15 mouse cellular contexts compared by ENCODE assay signal in genomic region chr17:51986212-51986611, GRCm38 (mm10).
DNase-seq lines count a peak whose midpoint lies in the region; ATAC-seq and TF ChIP-seq lines count a peak whose summit lies in the region.
"Had no signal": no experiment of that assay in that cellular context is flagged by ENCODE, and none has a peak within 500 bp of the region (broad histone marks: within the 10 kb centered on the region; RNA-seq: fewer than 3 reads in every experiment).

No protein-coding gene starts in this region.

- no peak overlapping the region for H3K4me3 ChIP-seq in midbrain, embryonic 14.5 days (replicated peaks; ENCODE audit: low read depth, low read length)
- no peak overlapping the region for H3K4me3 ChIP-seq in midbrain, embryonic 10.5 days
- H3K4me3 ChIP-seq in limb, embryonic 14.5 days (replicated peaks; ENCODE audit: low read length): no peak overlapping the region
- H3K4me3 ChIP-seq: liver, embryonic 15.5 days; neural tube, embryonic 15.5 days had no signal

- peak; percentile 79 for ATAC-seq in frontal cortex, adult (ENCODE audit: low TSS enrichment)
- ATAC-seq in midbrain, embryonic 14.5 days (ENCODE audit: low FRiP score, low TSS enrichment): no peak
- no peak for ATAC-seq in limb, embryonic 14.5 days (ENCODE audit: low FRiP score, low read depth)
- no peak for ATAC-seq in granulocyte monocyte progenitor cell, adult 5-6 weeks (replicated peaks; ENCODE audit: poor library complexity, severe bottlenecking)

- no peak overlapping the region for H3K4me2 ChIP-seq in midbrain, embryonic 14.5 days (ENCODE audit: low read length)
- H3K4me2 ChIP-seq in limb, embryonic 14.5 days (replicated peaks; ENCODE audit: low read depth, low read length, severe bottlenecking): peak overlapping the region; percentile 10; the same call in 1 of the 2 replicates
- H3K4me2 ChIP-seq: heart, embryonic 11.5 days; liver, embryonic 15.5 days; neural tube, embryonic 15.5 days had no signal

- no peaks in the 10 kb centered on the region for H3K9me3 ChIP-seq in midbrain, embryonic 14.5 days (ENCODE audit: control insufficient read depth, low read length)
- no peaks in the 10 kb centered on the region for H3K9me3 ChIP-seq in midbrain, embryonic 10.5 days (replicated peaks)
- no peaks in the 10 kb centered on the region for H3K9me3 ChIP-seq in limb, embryonic 14.5 days (ENCODE audit: control insufficient read depth, low read length)
- H3K9me3 ChIP-seq: liver, embryonic 15.5 days; neural tube, embryonic 15.5 days had no signal

- H3K9ac ChIP-seq in midbrain, embryonic 14.5 days (replicated peaks; ENCODE audit: low read length): no peak overlapping the region
- H3K9ac ChIP-seq in limb, embryonic 14.5 days (ENCODE audit: low read depth, low read length, severe bottlenecking): 0 out of 2 replicates have a peak overlapping the region, but pooled peaks have one; percentile 16
- H3K9ac ChIP-seq: liver, embryonic 15.5 days; neural tube, embryonic 15.5 days had no signal

- no peaks in the 10 kb centered on the region for H3K4me1 ChIP-seq in midbrain, embryonic 14.5 days (ENCODE audit: control insufficient read depth, insufficient read depth, low read length)
- no peaks in the 10 kb centered on the region for H3K4me1 ChIP-seq in midbrain, embryonic 10.5 days
- H3K4me1 ChIP-seq in limb, embryonic 14.5 days (ENCODE audit: control insufficient read depth, insufficient read depth, low read length): no peaks in the 10 kb centered on the region
- H3K4me1 ChIP-seq: liver, embryonic 15.5 days; neural tube, embryonic 15.5 days had no signal

- WGBS in midbrain, embryonic 14.5 days: 72% methylated on average over 14 of the region's 14 CpGs
- 78% methylated on average over 14 of the region's 14 CpGs for WGBS in midbrain, embryonic 10.5 days
- 55% methylated on average over 14 of the region's 14 CpGs for WGBS in limb, embryonic 14.5 days

- no peak overlapping the region for H3K27ac ChIP-seq in midbrain, embryonic 14.5 days (replicated peaks; ENCODE audit: low read depth, low read length)
- no peak overlapping the region for H3K27ac ChIP-seq in midbrain, embryonic 10.5 days (replicated peaks)
- no peak overlapping the region for H3K27ac ChIP-seq in limb, embryonic 14.5 days (replicated peaks; ENCODE audit: low read depth, low read length)
- H3K27ac ChIP-seq: liver, embryonic 15.5 days; neural tube, embryonic 15.5 days had no signal

- TF ChIP-seq POLR2A in limb, embryonic 14.5 days (IDR thresholded peaks at IDR 0.05; ENCODE audit: borderline replicate concordance, extremely low read depth, insufficient read depth, insufficient read length): no peak

- no peak for DNase-seq in frontal cortex, postnatal 36 days (ENCODE audit: low spot score in 2 of 2)
- peak; percentile 12 for DNase-seq in midbrain, embryonic 14.5 days
- DNase-seq in midbrain, embryonic 10.5 days (ENCODE audit: low spot score): no peak
- peak; percentile 28 for DNase-seq in T-cell, adult 2 months (ENCODE audit: low spot score)
- DNase-seq in limb, embryonic 14.5 days (ENCODE audit: low spot score): peak; percentile 13
- DNase-seq in right cerebral cortex, postnatal 4 days: no peak
- DNase-seq: adrenal gland, postnatal 25 days; cerebellum, adult 9-11 months; gastrocnemius, postnatal 14 days had no signal

- no peaks in the 10 kb centered on the region for H3K27me3 ChIP-seq in midbrain, embryonic 14.5 days (ENCODE audit: control insufficient read depth, insufficient read depth, low read length)
- no peaks in the 10 kb centered on the region for H3K27me3 ChIP-seq in midbrain, embryonic 10.5 days (ENCODE audit: low read depth, poor library complexity, severe bottlenecking)
- H3K27me3 ChIP-seq in limb, embryonic 14.5 days (ENCODE audit: control insufficient read depth, insufficient read depth, low read length): no peaks in the 10 kb centered on the region
- H3K27me3 ChIP-seq: liver, embryonic 15.5 days; neural tube, embryonic 15.5 days had no signal

- H3K36me3 ChIP-seq in midbrain, embryonic 14.5 days (ENCODE audit: control insufficient read depth, insufficient read depth, low read length): no peaks in the 10 kb centered on the region
- no peaks in the 10 kb centered on the region for H3K36me3 ChIP-seq in midbrain, embryonic 10.5 days
- H3K36me3 ChIP-seq in limb, embryonic 14.5 days (ENCODE audit: control insufficient read depth, insufficient read depth, low read length): no peaks in the 10 kb centered on the region
- H3K36me3 ChIP-seq: G1E; liver, embryonic 15.5 days; neural tube, embryonic 15.5 days had no signal

Comparison
In these comparisons a context has a peak if more than half of its experiments do, and no peak if none do; other contexts are left out.
1. DNase-seq: peak in midbrain, embryonic 14.5 days (single experiment), T-cell, adult 2 months (single experiment) and limb, embryonic 14.5 days (single experiment); none in frontal cortex, postnatal 36 days (0 of 2), midbrain, embryonic 10.5 days (single experiment) and right cerebral cortex, postnatal 4 days (single experiment).